Mouse (Mus musculus) spleen, embryonic (tissue): ENCODE measurements around the gene Scnn1b.

Experiments used
- CTCF ChIA-PET: fragments of 350-600 bp; sonication (Branson Sonifier 250); formaldehyde crosslinking; loops from one replicate; lab custom pipeline; 2022; lab: Charles Lee

The Scnn1b gene

GRCm38 (mm10) chr7:121864858-121865585 lies at the start of gene Scnn1b:
Gene Scnn1b (plus strand): TSS chr7:121865038.
- CTCF ChIA-PET, result no interaction called here

GRCm38 (mm10) chr7:121821632-121822031 lies 43.2 kb upstream of the Scnn1b start:
- CTCF ChIA-PET, result interaction anchor here (0.6 kb wide), 1 partner anchor 664 kb away, joined by 3 read pairs; no protein-coding TSS in a partner anchor

GRCm38 (mm10) chr7:121828481-121828880 lies 36.4 kb upstream of the Scnn1b start:
- CTCF ChIA-PET, result no interaction called here

GRCm38 (mm10) chr7:121835392-121835791 lies 29.4 kb upstream of the Scnn1b start:
- CTCF ChIA-PET, result no interaction called here

GRCm38 (mm10) chr7:121836827-121837226 lies 28.0 kb upstream of the Scnn1b start:
- CTCF ChIA-PET, result no interaction called here

GRCm38 (mm10) chr7:121840810-121841209 lies 24.0 kb upstream of the Scnn1b start:
- CTCF ChIA-PET, result no interaction called here

GRCm38 (mm10) chr7:121842234-121842633 lies 22.6 kb upstream of the Scnn1b start:
- CTCF ChIA-PET, result no interaction called here

- CTCF ChIA-PET, result no interaction called here
Measured at GRCm38 (mm10) chr7:121845964-121846363, 18.9 kb upstream of the Scnn1b start.

GRCm38 (mm10) chr7:121848537-121849168 lies 16.2 kb upstream of the Scnn1b start:
- CTCF ChIA-PET, result no interaction called here

- CTCF ChIA-PET, result no interaction called here
Measured at GRCm38 (mm10) chr7:121857177-121857884, 7.5 kb upstream of the Scnn1b start.

- CTCF ChIA-PET, result no interaction called here
Measured at GRCm38 (mm10) chr7:121858939-121859338, 5.9 kb upstream of the Scnn1b start.

- CTCF ChIA-PET, result no interaction called here
Measured at GRCm38 (mm10) chr7:121871631-121872030, 6.8 kb downstream of the Scnn1b start.

GRCm38 (mm10) chr7:121873998-121874397 lies 9.2 kb downstream of the Scnn1b start:
- CTCF ChIA-PET, result interaction anchor here (0.5 kb wide), 1 partner anchor 35 kb away, joined by 4 read pairs; no protein-coding TSS in a partner anchor

GRCm38 (mm10) chr7:121874784-121875183 lies 9.9 kb downstream of the Scnn1b start:
- CTCF ChIA-PET, result interaction anchor here (0.5 kb wide), 1 partner anchor 36 kb away, joined by 4 read pairs; no protein-coding TSS in a partner anchor

- CTCF ChIA-PET, result no interaction called here
Measured at GRCm38 (mm10) chr7:121880246-121880645, 15.4 kb downstream of the Scnn1b start.

- CTCF ChIA-PET, result no interaction called here
Measured at GRCm38 (mm10) chr7:121890636-121891360, 26.0 kb downstream of the Scnn1b start.

- CTCF ChIA-PET, result no interaction called here
Measured at GRCm38 (mm10) chr7:121896689-121897088, 31.9 kb downstream of the Scnn1b start.

- CTCF ChIA-PET, result interaction anchor here (0.6 kb wide), 1 partner anchor 891 kb away, joined by 3 read pairs; no protein-coding TSS in a partner anchor
Measured at GRCm38 (mm10) chr7:121899311-121899710, 34.5 kb downstream of the Scnn1b start.

- CTCF ChIA-PET, result no interaction called here
Measured at GRCm38 (mm10) chr7:121899940-121900339, 35.1 kb downstream of the Scnn1b start.

GRCm38 (mm10) chr7:121902757-121903411 lies 38.0 kb downstream of the Scnn1b start:
- CTCF ChIA-PET, result no interaction called here

GRCm38 (mm10) chr7:121906879-121907278 lies 42.0 kb downstream of the Scnn1b start:
- CTCF ChIA-PET, result no interaction called here
